Mouse (Mus musculus) gastrocnemius, adult 2 months (tissue): ENCODE measurements at regions not wholly inside any gene's neighbourhood (a gene's known extent, or its start where the extent isn't known, plus 50 kb on each side); places are given as distances from the start of the nearest gene placed in this dataset.

Experiments
- DNase-seq: peaks from one replicate; pipeline ENCODE4 v3.0.0; 2022
- H3K27ac ChIP-seq: fragments of 200-600 bp; 2 replicates; pipeline ENCODE4 v1.8.1; 2022; ENCODE audit warnings: mild to moderate bottlenecking
- H3K4me3 ChIP-seq: fragments of 200-600 bp; 2 replicates; pipeline ENCODE4 v1.8.1; 2022; ENCODE audit warnings: mild to moderate bottlenecking, moderate library complexity
- CTCF ChIP-seq: fragments of 200-600 bp; IDR thresholded peaks from 2 replicates; pipeline ENCODE4 v1.8.1; 2022; ENCODE audit warnings: antibody characterized with exemption, mild to moderate bottlenecking, moderate library complexity
- intact Hi-C: fragments of 180-260 bp; cut with DNase I; formaldehyde crosslinking; loops from one replicate; pipeline ENCODE4 v1.15.1; 2025

- intact Hi-C loops: no loop called here
- H3K27ac ChIP-seq: no peak overlapping the region
- no peak for TF ChIP-seq CTCF
- H3K4me3 ChIP-seq: no peak overlapping the region
- DNase-seq: no peak
Measured at GRCm38 (mm10) chr8:41920536-41920935, 503.7 kb upstream of the Frg1 start.

- intact Hi-C loops: no loop called here
- Histone ChIP-seq H3K4me3 (no peak overlapping the region), H3K27ac (no peak overlapping the region)
- DNase-seq: no peak
- TF ChIP-seq CTCF: no peak
Measured at GRCm38 (mm10) chr8:41878029-41878748, 461.3 kb upstream of the Frg1 start.

GRCm38 (mm10) chr8:41869681-41870356, 452.9 kb upstream of the Frg1 start:
- no peak for TF ChIP-seq CTCF
- no peak overlapping the region for H3K4me3 ChIP-seq
- DNase-seq: no peak
- H3K27ac ChIP-seq: no peak overlapping the region
- intact Hi-C loops: no loop called here

- intact Hi-C loops: no loop called here
- DNase-seq: no peak
Measured at GRCm38 (mm10) chr8:41860918-41861317, 444.0 kb upstream of the Frg1 start.

GRCm38 (mm10) chr8:41831713-41832112, 414.8 kb upstream of the Frg1 start:
- no peak for TF ChIP-seq CTCF

More at GRCm38 (mm10) chr8:41860918-41861317, 444.0 kb upstream of the Frg1 start:
- no peak for TF ChIP-seq CTCF
- no peak overlapping the region for H3K4me3 ChIP-seq
- no peak overlapping the region for H3K27ac ChIP-seq

GRCm38 (mm10) chr8:41830407-41830806, 413.5 kb upstream of the Frg1 start:
- no peak for DNase-seq
- intact Hi-C loops: no loop called here
- TF ChIP-seq CTCF: no peak
- Histone ChIP-seq H3K4me3 (peak overlapping the region; percentile 25), H3K27ac (no peak overlapping the region)

More at GRCm38 (mm10) chr8:41831713-41832112, 414.8 kb upstream of the Frg1 start:
- intact Hi-C loops: no loop called here
- Histone ChIP-seq H3K27ac (no peak overlapping the region), H3K4me3 (no peak overlapping the region)
- no peak for DNase-seq

GRCm38 (mm10) chr8:41824928-41825327, 408.1 kb upstream of the Frg1 start:
- intact Hi-C loops: no loop called here

GRCm38 (mm10) chr8:41823041-41823440, 406.2 kb upstream of the Frg1 start:
- Histone ChIP-seq H3K4me3 (no peak overlapping the region), H3K27ac (no peak overlapping the region)
- no peak for TF ChIP-seq CTCF
- DNase-seq: no peak
- intact Hi-C loops: no loop called here

More at GRCm38 (mm10) chr8:41824928-41825327, 408.1 kb upstream of the Frg1 start:
- Histone ChIP-seq H3K27ac (no peak overlapping the region), H3K4me3 (no peak overlapping the region)
- peak; percentile 66 for TF ChIP-seq CTCF
- no peak for DNase-seq

- H3K27ac ChIP-seq: no peak overlapping the region
- intact Hi-C loops: no loop called here
- no peak for TF ChIP-seq CTCF
Measured at GRCm38 (mm10) chr8:41821676-41822075, 404.8 kb upstream of the Frg1 start.

GRCm38 (mm10) chr8:41820605-41821395, 403.9 kb upstream of the Frg1 start:
- TF ChIP-seq CTCF: no peak
- Histone ChIP-seq H3K27ac (no peak overlapping the region), H3K4me3 (no peak overlapping the region)
- intact Hi-C loops: no loop called here
- DNase-seq: no peak

More at GRCm38 (mm10) chr8:41821676-41822075, 404.8 kb upstream of the Frg1 start:
- DNase-seq: no peak
- no peak overlapping the region for H3K4me3 ChIP-seq

GRCm38 (mm10) chr8:41818577-41818976, 401.7 kb upstream of the Frg1 start:
- no peak for TF ChIP-seq CTCF
- intact Hi-C loops: no loop called here
- no peak overlapping the region for H3K4me3 ChIP-seq
- no peak overlapping the region for H3K27ac ChIP-seq
- no peak for DNase-seq

GRCm38 (mm10) chr8:41818079-41818478, 401.2 kb upstream of the Frg1 start:
- TF ChIP-seq CTCF: no peak
- intact Hi-C loops: no loop called here

GRCm38 (mm10) chr8:41815272-41815671, 398.4 kb upstream of the Frg1 start:
- no peak overlapping the region for H3K4me3 ChIP-seq
- intact Hi-C loops: no loop called here
- no peak for TF ChIP-seq CTCF
- no peak for DNase-seq
- no peak overlapping the region for H3K27ac ChIP-seq

More at GRCm38 (mm10) chr8:41818079-41818478, 401.2 kb upstream of the Frg1 start:
- no peak overlapping the region for H3K27ac ChIP-seq
- H3K4me3 ChIP-seq: no peak overlapping the region
- no peak for DNase-seq
